Mouse (Mus musculus) thymus, adult 2 months (tissue): ENCODE measurements around the gene Thoc3. TPM values are rescaled to one million over a fixed set of nuclear protein-coding genes. Genes with fewer than 3 reads are reported as not detected.
A peak's percentile ranks its signal among the peaks of the same experiment; 100 is the strongest.

Experiments used
- DNase-seq: peaks from one replicate; pipeline ENCODE4 v3.0.0; 2021
- H3K27ac ChIP-seq: fragments of 200-500 bp; 2 replicates; pipeline ENCODE4 v1.5.1; 2012; ENCODE audit warnings: low read length, control low read depth; ENCODE audit not compliant: control insufficient read depth, insufficient read depth
- H3K27me3 ChIP-seq: fragments of 200-500 bp; 2 replicates; pipeline ENCODE4 v1.6.1; 2012; ENCODE audit warnings: mild to moderate bottlenecking, low read length, moderate library complexity, mixed read lengths; ENCODE audit not compliant: control insufficient read depth, insufficient read depth
- H3K36me3 ChIP-seq: fragments of 200-500 bp; 2 replicates; pipeline ENCODE4 v1.6.1; 2012; ENCODE audit warnings: mild to moderate bottlenecking, low read length, moderate library complexity; ENCODE audit not compliant: control insufficient read depth, insufficient read depth
- H3K4me1 ChIP-seq: fragments of 200-500 bp; replicated peaks from 2 replicates; pipeline ENCODE4 v1.6.1; 2012; ENCODE audit warnings: low read length; ENCODE audit not compliant: control insufficient read depth, insufficient read depth
- H3K4me3 ChIP-seq: fragments of 200-500 bp; 2 replicates; pipeline ENCODE4 v1.5.1; 2012; ENCODE audit warnings: mild to moderate bottlenecking, low read length, control low read depth, moderate library complexity; ENCODE audit not compliant: control insufficient read depth, insufficient read depth
- CTCF ChIP-seq: fragments of 200-500 bp; IDR thresholded peaks from 2 replicates; pipeline ENCODE4 v1.5.1; 2012; ENCODE audit warnings: mild to moderate bottlenecking, control low read depth, low read length, moderate library complexity, borderline replicate concordance; ENCODE audit not compliant: control insufficient read depth, poor library complexity, insufficient read depth; ENCODE audit errors: extremely low read depth
- POLR2A ChIP-seq: fragments of 200-500 bp; IDR thresholded peaks from 2 replicates; pipeline ENCODE4 v1.6.1; 2012; ENCODE audit warnings: mild to moderate bottlenecking, low read length, control low read depth, moderate library complexity; ENCODE audit not compliant: control insufficient read depth, poor library complexity, insufficient read depth; ENCODE audit errors: extremely low read depth
- WGBS: fragments of 180-500 bp; shearing (Covaris S2); methylation state at CpG from one replicate; pipeline ENCODE4 v1.1.7; 2018; 5-methylcytosine and 5-hydroxymethylcytosine counted together
- polyA plus RNA-seq: library from polyadenylated mRNA; depleted of rRNA; stranded (reverse); fragments of >200 nt; gene quantifications from 2 replicates; pipeline ENCODE4 v1.2.3, GENCODE M21; 2012; rRNA removed

Thoc3 gene
- polyA plus RNA-seq: 51.1 and 69.3 TPM in 2 replicates

GRCm38 (mm10) chr13:54468098-54469011, at the start of gene Thoc3:
Gene Thoc3 (minus strand): TSS chr13:54468849.
- peak within 1 kb of the TSS; percentile 90 for H3K4me3 ChIP-seq
- H3K4me1 ChIP-seq: peaks cover 9% of the 10 kb centered on the region
- WGBS: under 1% methylated on average over 67 of the region's 67 CpGs
- DNase-seq: peak; percentile 92
- peaks cover 32% of the 10 kb centered on the region for H3K36me3 ChIP-seq
- H3K27ac ChIP-seq: no peak within 1 kb of the TSS
- TF ChIP-seq POLR2A (peak; percentile 82), CTCF (peak; percentile 43; the same call in 1 of the 2 replicates)
- H3K27me3 ChIP-seq: no peaks in the 10 kb centered on the region

GRCm38 (mm10) chr13:54505920-54506319, 37.3 kb upstream of the Thoc3 start:
- 100% methylated on average over 1 of the region's 1 CpGs for WGBS
- DNase-seq: no peak
- H3K27ac ChIP-seq: no peak overlapping the region
- H3K4me3 ChIP-seq: no peak overlapping the region
- peaks cover 6% of the 10 kb centered on the region for H3K4me1 ChIP-seq
- no peaks in the 10 kb centered on the region for H3K27me3 ChIP-seq
- TF ChIP-seq CTCF: no peak
- TF ChIP-seq POLR2A: no peak
- no peaks in the 10 kb centered on the region for H3K36me3 ChIP-seq

- H3K36me3 ChIP-seq: no peaks in the 10 kb centered on the region
- H3K4me1 ChIP-seq: peaks cover 6% of the 10 kb centered on the region
- H3K27ac ChIP-seq: no peak overlapping the region
- peak; percentile 14 for DNase-seq
- peak overlapping the region; percentile 54 for H3K4me3 ChIP-seq
- TF ChIP-seq CTCF (no peak), POLR2A (no peak)
- H3K27me3 ChIP-seq: no peaks in the 10 kb centered on the region
- WGBS: 72% methylated on average over 7 of the region's 7 CpGs
Measured at GRCm38 (mm10) chr13:54504611-54505260, 36.1 kb upstream of the Thoc3 start.

GRCm38 (mm10) chr13:54503604-54504521, 35.2 kb upstream of the Thoc3 start, which contains the start of gene Simc1:
Gene Simc1 (plus strand): TSS chr13:54503779.
- H3K4me1 ChIP-seq: peaks cover 6% of the 10 kb centered on the region
- WGBS: under 1% methylated on average over 105 of the region's 105 CpGs
- no peaks in the 10 kb centered on the region for H3K36me3 ChIP-seq
- peak; percentile 75 for DNase-seq
- H3K27ac ChIP-seq: no peak within 1 kb of the TSS
- peak within 1 kb of the TSS; percentile 54 for H3K4me3 ChIP-seq
- peak; percentile 94 for TF ChIP-seq POLR2A
- no peak; the same call in 1 of the 2 replicates for TF ChIP-seq CTCF
- H3K27me3 ChIP-seq: no peaks in the 10 kb centered on the region

- Histone ChIP-seq H3K4me3 (peak overlapping the region; percentile 43), H3K27ac (no peak overlapping the region), H3K4me1 (peaks cover 6% of the 10 kb centered on the region)
Measured at GRCm38 (mm10) chr13:54503278-54503603, 34.6 kb upstream of the Thoc3 start.

More at GRCm38 (mm10) chr13:54503278-54503603, 34.6 kb upstream of the Thoc3 start:
- TF ChIP-seq POLR2A: no peak
- TF ChIP-seq CTCF: no peak
- DNase-seq: no peak
- no peaks in the 10 kb centered on the region for H3K36me3 ChIP-seq
- WGBS: 4% methylated on average over 14 of the region's 14 CpGs
- H3K27me3 ChIP-seq: no peaks in the 10 kb centered on the region
